Mouse (Mus musculus) lung, postnatal 14 days (tissue): ENCODE measurements around the gene Exoc3l.
"Not testable (repeated sequence)": the region's sequence is repeated elsewhere in the genome, so short reads cannot be mapped to it uniquely, and the experiment has no call there.

Source experiments
- DNase-seq: peaks from one replicate; pipeline ENCODE4 v3.0.0; 2021

Gene Exoc3l

GRCm38 (mm10) chr8:105291364-105291763, 4.5 kb downstream of the Exoc3l start:
- DNase-seq, result not testable (repeated sequence)

- peak; percentile 98 for DNase-seq
Observed at GRCm38 (mm10) chr8:105290554-105291314, 5.2 kb downstream of the Exoc3l start.

GRCm38 (mm10) chr8:105289805-105290460, 6.0 kb downstream of the Exoc3l start, which contains the start of gene 4931428F04Rik:
Gene 4931428F04Rik (minus strand): TSS chr8:105289864.
- peak; percentile 50 for DNase-seq

DNA sequence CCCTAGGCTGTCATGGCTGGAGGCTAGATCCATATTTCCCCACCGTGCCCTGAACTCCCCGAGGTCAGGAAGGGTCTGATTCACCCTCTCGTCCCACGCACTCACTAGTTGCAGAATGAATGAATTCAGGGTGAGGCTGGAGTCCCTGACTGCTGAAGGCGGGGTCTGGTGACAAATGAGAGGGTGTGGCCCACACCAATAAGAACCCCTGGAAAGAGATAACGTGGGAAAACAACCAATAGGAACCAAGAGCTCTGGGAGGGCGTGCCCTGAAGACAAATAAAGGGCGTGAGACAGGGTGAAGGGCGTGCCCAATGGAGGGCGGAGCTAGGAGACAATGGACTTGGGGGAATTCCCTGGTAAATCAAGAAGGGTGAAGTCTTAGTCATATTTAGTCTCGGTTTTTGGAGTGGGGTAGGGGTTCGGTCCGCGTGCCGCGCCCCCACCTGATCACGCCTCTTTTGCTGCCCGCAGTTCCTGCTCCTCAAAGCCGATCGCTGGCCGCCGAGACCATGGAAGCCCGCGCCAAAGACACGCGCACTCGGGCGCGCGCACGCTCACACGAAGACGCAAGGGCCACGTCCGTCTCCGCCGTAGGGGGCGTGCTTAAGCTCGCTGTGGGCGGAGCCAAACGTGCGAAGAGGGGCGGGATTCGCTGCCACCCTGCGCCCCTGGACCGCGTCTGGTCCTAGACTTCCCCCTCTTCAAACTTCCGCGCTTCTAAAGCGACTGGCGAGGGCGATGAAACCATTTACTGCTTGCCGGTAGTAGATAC, 6.8 kb downstream of the Exoc3l start:
- peak; percentile 93 for DNase-seq

- no peak for DNase-seq
Observed at GRCm38 (mm10) chr8:105288231-105288630, 7.7 kb downstream of the Exoc3l start.

DNA sequence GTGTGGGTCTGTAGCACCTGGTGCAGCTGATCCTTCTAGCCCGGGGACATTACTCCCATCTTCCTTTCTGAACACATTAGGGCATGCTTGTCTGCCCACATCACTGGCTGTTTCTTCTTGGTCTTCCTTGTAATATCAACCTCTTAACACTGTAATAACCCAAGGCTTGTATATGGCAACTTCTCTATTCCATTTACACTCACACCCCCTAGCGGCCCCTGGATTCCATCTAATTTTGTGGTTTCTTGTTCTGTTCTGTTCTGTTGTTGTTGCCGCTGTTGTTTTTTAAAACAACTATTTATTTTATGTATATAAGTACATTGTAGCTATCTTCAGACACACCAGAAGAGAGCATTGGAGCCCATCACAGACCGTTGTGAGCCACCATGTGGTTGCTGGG, 9.0 kb downstream of the Exoc3l start:
- DNase-seq, result no peak

- no peak for DNase-seq
Observed at GRCm38 (mm10) chr8:105285514-105285913, 10.4 kb downstream of the Exoc3l start.

DNA sequence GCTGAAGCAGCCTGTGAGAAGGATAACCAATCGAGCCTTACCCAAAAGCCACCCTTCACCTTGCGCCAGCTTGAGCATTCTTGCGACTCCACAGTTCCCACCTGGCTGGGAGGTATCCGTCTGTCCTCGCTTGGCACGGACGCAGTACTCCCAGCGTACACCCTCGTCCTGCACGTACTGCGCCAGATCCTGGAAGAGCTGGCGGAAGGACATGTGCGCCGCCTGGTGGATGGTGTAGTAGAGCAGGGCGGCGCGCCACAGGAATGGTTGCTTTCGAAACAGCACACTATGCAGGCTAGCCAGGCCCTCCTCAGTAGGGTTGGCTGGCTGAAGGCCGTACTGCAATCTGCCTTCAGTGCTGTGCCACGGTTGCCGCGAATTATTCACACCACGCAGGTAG, 12.8 kb downstream of the Exoc3l start:
- peak; percentile 80 for DNase-seq

- DNase-seq, result no peak
Observed at GRCm38 (mm10) chr8:105282239-105282638, 13.7 kb downstream of the Exoc3l start.

GRCm38 (mm10) chr8:105281821-105282220, 14.1 kb downstream of the Exoc3l start:
- peak; percentile 64 for DNase-seq

DNA sequence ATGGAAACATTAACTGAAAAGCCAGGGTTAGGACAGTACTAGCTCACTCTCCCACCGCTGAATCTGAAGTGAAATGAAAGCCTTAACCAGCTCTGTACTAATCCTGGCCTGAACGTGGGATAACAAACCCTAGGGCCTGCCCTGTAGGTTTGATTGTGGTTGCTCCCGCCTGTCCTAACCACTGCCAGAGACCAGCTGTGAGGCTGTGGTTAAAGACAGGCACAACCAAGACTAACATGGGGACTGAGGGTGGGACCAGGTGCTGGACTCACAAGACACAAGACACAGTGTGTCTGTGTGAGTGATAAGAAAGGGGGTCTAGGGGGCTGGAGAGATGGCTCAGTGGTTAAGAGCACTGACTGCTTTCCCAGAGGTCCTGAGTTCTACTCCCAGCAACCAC, 15.3 kb downstream of the Exoc3l start:
- no peak for DNase-seq

DNA sequence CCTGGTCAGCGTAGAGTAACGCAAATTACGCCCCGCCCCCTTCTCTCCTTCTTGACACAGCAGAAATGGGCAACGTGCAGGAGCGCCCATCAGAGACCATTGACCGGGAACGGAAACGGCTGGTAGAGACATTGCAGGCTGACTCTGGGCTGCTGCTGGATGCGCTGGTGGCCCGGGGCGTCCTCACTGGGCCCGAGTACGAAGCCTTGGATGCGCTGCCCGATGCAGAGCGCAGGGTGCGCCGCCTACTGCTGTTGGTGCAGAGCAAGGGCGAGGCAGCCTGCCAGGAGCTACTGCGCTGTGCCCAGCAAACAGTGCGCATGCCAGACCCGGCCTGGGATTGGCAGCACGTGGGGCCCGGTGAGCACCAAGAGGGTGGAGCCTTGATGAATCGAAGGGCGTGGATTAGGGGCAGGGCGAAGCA, 17.0 kb downstream of the Exoc3l start:
- DNase-seq, result peak; percentile 82

DNA sequence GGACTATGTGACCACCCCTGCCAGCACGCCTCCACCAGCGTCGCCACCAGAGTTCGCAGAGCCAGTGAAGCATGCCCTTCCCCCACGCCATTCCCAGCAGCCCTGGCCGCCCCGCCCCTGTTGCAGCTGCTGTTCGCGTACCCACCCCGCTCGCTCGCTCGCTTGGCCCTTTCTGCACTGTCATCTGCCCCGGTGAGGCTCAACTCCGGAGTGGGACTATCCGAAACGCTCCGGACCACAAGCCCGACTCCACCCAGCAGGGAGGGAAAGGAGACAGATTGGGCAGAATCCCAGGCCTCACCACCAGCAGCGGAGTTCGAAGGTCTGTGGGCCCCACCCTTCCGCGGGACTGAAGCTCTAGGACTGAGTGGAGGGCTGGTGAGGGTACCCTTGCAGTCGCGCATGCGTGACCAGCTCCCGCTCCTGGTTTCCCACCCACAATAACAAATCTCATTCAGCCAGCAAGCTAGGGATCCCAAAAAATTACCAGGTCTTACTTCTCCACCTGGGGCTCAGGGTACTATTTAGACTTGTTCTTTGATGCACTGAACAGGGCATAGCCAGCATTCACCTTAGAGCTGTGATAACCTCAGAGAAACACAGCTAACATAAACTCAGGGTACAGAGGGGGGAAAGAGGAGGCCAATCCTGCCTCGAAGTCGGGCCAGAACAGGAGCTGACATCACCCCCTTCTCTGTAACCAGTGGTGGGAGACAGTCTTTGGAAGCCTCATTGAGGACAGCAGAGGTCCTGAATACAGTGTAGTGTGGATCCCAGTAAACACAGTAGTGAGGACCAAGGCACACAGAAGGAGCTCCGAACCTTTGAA, 19.4 kb downstream of the Exoc3l start:
- peak; percentile 67 for DNase-seq

GRCm38 (mm10) chr8:105275840-105276239, 20.1 kb downstream of the Exoc3l start, which contains the start of gene Nol3:
Gene Nol3 (plus strand): TSS chr8:105276140.
- no peak for DNase-seq

- no peak for DNase-seq
Observed at GRCm38 (mm10) chr8:105275387-105275786, 20.5 kb downstream of the Exoc3l start.

DNA sequence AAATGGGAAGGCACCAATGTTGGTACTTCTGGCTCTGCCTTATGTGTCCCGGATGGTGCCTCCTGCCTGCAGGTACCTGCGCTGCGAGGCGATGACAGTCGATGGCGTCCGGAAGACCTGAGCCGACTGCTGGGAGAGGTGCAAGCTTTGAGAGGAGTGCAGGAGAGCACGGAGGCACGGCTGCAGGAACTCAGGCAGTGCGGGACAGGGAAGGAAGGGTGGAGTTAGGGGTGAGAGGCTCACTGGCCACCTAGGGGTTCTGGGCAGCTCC, 25.1 kb downstream of the Exoc3l start:
- no peak for DNase-seq

DNA sequence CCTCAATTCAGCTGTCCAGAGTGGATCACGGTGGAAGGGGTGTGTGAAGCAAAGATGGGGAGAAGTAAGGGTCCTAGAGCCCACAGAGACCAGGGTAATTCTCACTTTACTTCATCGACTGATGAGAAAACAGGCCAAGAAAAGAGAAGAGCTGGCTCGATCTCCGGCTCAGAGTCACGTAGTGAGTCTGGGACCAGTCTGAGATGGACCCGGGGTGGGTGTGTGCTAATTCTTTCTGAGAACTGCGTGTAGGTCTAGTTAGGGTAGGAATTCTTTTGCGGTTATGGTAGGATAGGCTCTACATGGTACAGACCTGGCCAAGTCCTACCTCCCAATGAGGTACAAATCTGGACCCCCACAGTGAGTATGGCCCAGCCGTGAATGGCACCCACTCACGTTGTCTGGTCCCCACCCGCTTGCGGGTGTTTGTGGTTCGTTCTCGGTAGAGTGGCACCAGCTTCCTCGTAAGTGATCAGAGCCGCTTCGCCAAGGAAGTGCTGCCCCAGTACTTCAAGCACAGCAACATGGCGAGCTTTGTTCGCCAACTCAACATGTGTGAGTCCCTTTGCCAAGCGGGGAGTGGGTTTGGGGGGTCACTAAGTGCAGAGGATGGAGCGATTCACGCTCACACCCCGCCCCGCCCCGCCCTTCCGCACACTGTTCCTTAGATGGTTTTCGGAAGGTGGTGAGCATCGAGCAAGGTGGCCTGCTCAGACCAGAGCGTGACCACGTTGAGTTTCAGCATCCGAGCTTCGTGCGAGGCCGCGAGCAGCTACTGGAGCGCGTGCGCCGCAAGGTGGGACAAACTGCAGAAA, 25.6 kb downstream of the Exoc3l start:
- DNase-seq, result no peak

DNA sequence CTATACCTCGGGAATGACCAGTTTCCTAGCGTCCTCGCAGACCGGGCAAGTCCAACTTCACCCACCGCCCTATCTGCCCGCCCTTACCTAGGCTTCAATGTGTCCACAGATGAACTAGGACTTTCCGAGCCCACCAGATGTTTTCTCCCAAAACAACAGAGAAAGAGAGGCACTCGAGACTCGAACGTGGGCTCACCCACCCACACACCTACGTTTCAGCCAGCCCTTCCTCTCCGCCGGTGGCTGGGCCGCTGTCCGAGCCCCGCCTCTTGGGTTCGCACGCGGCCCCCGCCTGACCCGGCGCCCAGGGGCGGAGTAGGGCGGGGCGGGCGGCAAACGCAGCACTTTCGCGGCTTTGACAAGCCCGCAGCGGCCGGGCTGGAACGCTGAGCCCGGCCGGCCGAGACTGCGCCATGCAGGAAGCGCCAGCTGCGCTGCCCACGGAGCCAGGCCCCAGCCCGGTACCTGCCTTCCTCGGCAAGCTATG, 26.4 kb downstream of the Exoc3l start, which contains the start of gene Hsf4:
Gene Hsf4 (plus strand): TSS at position 341 of the 487 bp plus-strand sequence.
- DNase-seq, result peak; percentile 75

DNA sequence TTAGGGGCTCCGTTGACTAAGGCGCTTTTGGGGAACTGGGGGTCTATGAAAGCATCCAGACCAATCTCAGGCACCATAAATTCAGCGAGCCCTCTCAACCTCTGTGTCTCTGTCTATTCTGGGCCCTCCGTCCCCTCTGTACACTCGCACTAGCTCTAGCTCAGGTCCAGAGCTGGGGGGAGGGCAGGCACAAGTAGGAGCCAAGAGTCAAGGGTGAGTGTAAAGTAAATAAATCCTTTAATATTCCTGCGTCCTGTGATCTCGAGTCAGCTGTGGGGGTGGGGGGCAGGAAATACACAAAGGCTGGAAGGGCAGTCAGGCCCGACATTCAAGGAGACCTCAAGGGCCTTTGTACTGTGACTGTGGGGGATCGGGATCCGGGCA, 26.8 kb downstream of the Exoc3l start:
- peak; percentile 58 for DNase-seq

DNA sequence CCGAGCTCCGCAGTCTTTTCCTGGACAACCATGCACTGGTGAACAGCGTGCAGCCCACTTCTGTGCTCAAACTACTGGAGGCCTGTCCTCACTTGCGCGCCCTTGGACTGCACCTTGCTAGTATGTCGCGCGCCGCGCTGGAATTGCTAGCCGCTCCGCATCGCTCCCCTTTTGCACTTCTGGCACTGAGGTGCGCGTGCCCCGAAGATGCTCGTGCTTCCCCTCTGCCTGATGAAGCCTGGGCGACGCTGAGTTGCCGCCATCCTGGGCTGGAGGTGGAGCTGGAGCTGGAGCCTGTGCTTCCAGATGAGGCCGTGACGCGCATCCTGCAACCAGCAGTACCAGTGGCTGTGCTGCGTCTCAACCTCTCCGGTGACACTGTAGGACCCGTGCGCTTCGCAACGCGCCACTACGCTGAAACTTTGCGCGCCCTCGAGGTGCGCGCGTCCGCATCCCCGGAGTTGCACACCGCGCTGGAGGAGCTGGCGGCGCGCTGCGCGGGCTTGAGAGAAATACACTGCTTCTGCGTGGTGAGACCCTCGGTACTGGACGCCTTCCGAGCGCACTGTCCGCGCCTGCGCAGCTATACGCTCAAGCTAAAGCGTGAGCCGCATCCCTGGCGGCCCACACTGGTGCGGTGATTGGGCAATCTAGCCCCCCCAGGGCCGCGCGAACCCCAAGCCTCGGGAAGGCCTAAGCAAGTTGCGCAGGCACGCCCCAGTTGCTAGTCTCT, 27.4 kb downstream of the Exoc3l start:
- no peak for DNase-seq

DNA sequence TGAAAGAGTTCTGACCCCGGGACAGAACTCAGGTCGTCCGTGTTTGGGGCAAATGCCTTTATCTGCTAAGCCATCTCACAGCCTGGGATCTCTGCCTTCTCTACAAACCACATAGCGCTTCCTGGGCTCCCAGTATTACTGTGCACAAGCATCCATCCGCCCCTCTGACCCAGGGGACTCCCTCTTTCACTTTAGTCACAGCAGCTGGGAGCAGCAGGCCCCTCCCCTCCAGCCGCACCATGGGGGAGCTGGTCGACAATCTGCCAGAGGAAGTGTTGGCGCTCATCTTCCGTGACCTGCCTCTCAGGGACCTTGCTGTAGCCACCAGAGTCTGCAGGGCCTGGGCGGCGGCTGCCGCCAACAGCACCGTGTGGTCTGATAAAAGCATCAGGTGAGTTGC, 29.1 kb downstream of the Exoc3l start:
- DNase-seq, result no peak
